Mouse (Mus musculus) limb, embryonic 15.5 days (tissue): ENCODE measurements around the gene Gpr146. TPM values are rescaled to one million over a fixed set of nuclear protein-coding genes. Genes with fewer than 3 reads are reported as not detected.
A peak's percentile ranks its signal among the peaks of the same experiment; 100 is the strongest.

Experiments used
- ATAC-seq: fragments of 200-750 bp; cut with Nextera tagmentation; 2 replicates; pipeline ENCODE4 v1.8.0; 2017; ENCODE audit warnings: low read depth, moderate TSS enrichment; ENCODE audit not compliant: insufficient number of reproducible peaks, low FRiP score, low TSS enrichment
- H3K27ac ChIP-seq: fragments of 300-500 bp; sonication (generic); 2 replicates; pipeline ENCODE4 v1.5.1; 2015; ENCODE audit warnings: moderate library complexity, mild to moderate bottlenecking, inconsistent platforms
- H3K27me3 ChIP-seq: fragments of 300-500 bp; sonication (generic); 2 replicates; pipeline ENCODE4 v1.6.1; 2015; ENCODE audit warnings: inconsistent platforms
- H3K36me3 ChIP-seq: fragments of 300-500 bp; sonication (generic); 2 replicates; pipeline ENCODE4 v1.6.1; 2015; ENCODE audit warnings: inconsistent platforms
- H3K4me1 ChIP-seq: fragments of 300-500 bp; sonication (generic); 2 replicates; pipeline ENCODE4 v1.6.1; 2015; ENCODE audit warnings: inconsistent platforms
- H3K4me2 ChIP-seq: fragments of 300-500 bp; sonication (generic); 2 replicates; pipeline ENCODE4 v1.6.1; 2015; ENCODE audit warnings: mild to moderate bottlenecking, inconsistent platforms
- H3K4me3 ChIP-seq: fragments of 300-500 bp; sonication (generic); 2 replicates; pipeline ENCODE4 v1.5.1; 2015; ENCODE audit warnings: mild to moderate bottlenecking, inconsistent platforms
- H3K9ac ChIP-seq: fragments of 300-500 bp; sonication (generic); 2 replicates; pipeline ENCODE4 v1.6.1; 2015; ENCODE audit warnings: inconsistent platforms
- H3K9me3 ChIP-seq: fragments of 300-500 bp; sonication (generic); 2 replicates; pipeline ENCODE4 v1.6.1; 2016; ENCODE audit warnings: inconsistent platforms
- WGBS: fragments of 180-500 bp; shearing (Covaris S2); methylation state at CpG from one replicate; pipeline ENCODE4 v1.1.7; 2015; 5-methylcytosine and 5-hydroxymethylcytosine counted together
- polyA plus RNA-seq: library from polyadenylated mRNA; unstranded; fragments of >200 nt; fragmentation: Nextera tagmentation; extraction: Ambion mirVana; gene quantifications from 2 replicates; pipeline ENCODE4 v1.2.1, GENCODE M21; 2015

Gpr146 gene
- polyA plus RNA-seq, 1 experiment from 2014 or later, result 2.6 TPM

DNA sequence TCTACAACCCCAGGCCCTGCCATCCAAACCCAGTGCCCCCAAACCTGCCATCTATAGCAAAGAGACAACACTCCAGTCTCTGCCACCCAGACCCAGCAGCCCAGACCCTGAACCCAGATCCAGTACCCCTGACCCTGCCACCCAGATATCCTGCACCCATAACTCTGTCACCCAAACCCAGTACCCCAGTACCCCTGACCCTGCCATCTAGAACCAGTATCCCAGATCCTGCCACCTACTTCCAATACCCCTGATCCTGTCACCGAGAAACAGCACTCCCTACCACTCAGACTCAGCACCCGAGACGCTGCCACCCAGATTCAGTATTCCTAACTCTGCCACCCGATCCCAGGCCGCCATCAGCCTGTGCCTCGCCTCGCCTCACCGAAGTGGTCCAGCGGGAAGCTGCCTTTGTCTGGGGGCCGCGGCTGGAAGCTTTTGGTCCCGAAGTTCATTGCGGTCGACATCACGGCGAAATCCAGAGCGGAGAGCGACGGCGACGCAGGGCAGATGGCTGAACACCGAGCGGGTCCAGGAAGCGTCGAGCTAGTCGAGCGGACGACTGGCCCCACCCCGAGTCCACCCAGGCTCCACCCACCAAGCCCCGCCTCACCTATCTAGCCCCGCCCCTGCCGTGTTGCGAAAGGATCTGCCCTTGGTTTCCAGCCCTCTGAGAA lies 32.7 kb upstream of the Gpr146 start:
- no peaks in the 10 kb centered on the region for H3K27me3 ChIP-seq
- H3K27ac ChIP-seq, result peak overlapping the region; percentile 84
- H3K4me1 ChIP-seq, result peaks cover 23% of the 10 kb centered on the region
- H3K9ac ChIP-seq, result peak overlapping the region; percentile 92
- H3K4me2 ChIP-seq, result peak overlapping the region; percentile 90
- ATAC-seq, result peak; percentile 84
- peaks cover 26% of the 10 kb centered on the region for H3K36me3 ChIP-seq
- H3K4me3 ChIP-seq, result peak overlapping the region; percentile 83
- H3K9me3 ChIP-seq, result no peaks in the 10 kb centered on the region
- WGBS, result under 1% methylated on average over 33 of the region's 33 CpGs

DNA sequence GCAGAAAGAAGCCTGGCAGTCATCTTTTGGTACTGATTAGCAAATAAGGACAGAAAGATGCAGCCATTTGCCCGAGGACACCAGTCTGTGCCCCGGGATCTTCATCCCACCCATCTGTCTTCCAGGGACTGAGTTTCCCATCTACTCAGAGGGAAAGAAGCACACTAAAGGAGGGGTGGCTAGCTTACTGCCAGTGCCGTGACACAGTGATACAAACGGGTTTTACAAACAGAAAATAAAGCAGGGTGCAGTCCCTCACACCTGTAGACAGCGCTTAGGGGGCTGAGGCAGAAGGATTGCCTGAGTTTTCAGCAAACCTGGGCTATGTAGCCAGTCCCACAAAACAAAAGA lies 32.2 kb upstream of the Gpr146 start:
- 9% methylated on average over 5 of the region's 5 CpGs for WGBS
- no peak for ATAC-seq
- Histone ChIP-seq H3K27ac (peak overlapping the region; percentile 74), H3K4me1 (peaks cover 27% of the 10 kb centered on the region), H3K4me2 (peak overlapping the region; percentile 90), H3K27me3 (no peaks in the 10 kb centered on the region), H3K9ac (0 out of 2 replicates have a peak overlapping the region, but pooled peaks have one; percentile 92), H3K4me3 (peak overlapping the region; percentile 83), H3K36me3 (peaks cover 21% of the 10 kb centered on the region), H3K9me3 (no peaks in the 10 kb centered on the region)

DNA sequence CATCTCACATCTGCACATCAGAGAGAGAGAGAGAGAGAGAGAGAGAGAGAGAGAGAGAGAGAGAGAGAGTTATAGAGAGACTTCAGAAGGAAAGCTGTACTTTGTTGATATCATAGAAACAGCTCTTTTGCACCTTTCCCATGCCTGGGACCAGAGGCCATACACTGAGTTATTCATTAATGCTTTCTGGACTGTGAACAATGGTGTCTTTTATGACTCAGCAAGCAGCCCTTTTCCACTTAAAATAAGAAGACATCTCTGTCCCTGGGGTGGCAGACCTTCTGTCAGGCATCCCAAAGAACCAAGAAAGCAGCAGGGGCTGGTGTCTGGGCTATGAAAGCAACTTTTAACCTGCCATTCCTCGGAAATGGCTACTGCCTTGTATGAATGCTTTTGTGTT lies 30.3 kb upstream of the Gpr146 start:
- H3K4me1 ChIP-seq, result peaks cover 43% of the 10 kb centered on the region
- H3K27ac ChIP-seq, result no peak overlapping the region
- H3K9ac ChIP-seq, result no peak overlapping the region
- H3K36me3 ChIP-seq, result peaks cover 5% of the 10 kb centered on the region
- H3K4me3 ChIP-seq, result no peak overlapping the region
- no peaks in the 10 kb centered on the region for H3K27me3 ChIP-seq
- no peak overlapping the region for H3K4me2 ChIP-seq
- ATAC-seq, result no peak
- WGBS, result 52% methylated on average over 1 of the region's 1 CpGs
- H3K9me3 ChIP-seq, result no peaks in the 10 kb centered on the region

DNA sequence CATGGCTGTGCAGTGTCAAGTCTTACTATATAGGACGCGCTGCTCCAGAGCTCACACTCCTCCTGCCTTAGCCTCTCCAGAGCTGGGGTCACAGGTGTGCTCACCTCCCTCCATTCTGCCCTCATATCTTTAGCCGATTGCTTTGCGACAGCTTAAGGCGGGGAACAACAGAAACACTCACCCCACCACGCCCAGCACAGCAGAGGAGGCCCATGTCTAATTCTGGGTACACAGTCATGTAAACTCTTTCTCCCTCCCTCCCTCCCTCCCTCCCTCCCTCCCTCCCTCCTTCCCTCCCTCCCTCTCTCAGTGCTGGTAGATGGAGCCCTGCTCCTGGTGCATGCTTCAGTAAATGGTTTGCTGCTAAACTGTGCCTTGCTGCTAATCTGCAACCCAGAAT lies 27.8 kb upstream of the Gpr146 start:
- Histone ChIP-seq H3K36me3 (no peaks in the 10 kb centered on the region), H3K9ac (no peak overlapping the region), H3K9me3 (no peaks in the 10 kb centered on the region), H3K4me1 (peaks cover 43% of the 10 kb centered on the region), H3K4me2 (no peak overlapping the region), H3K4me3 (no peak overlapping the region), H3K27me3 (no peaks in the 10 kb centered on the region), H3K27ac (peak overlapping the region; percentile 4; the same call in 1 of the 2 replicates)
- 72% methylated on average over 6 of the region's 6 CpGs for WGBS
- no peak for ATAC-seq

DNA sequence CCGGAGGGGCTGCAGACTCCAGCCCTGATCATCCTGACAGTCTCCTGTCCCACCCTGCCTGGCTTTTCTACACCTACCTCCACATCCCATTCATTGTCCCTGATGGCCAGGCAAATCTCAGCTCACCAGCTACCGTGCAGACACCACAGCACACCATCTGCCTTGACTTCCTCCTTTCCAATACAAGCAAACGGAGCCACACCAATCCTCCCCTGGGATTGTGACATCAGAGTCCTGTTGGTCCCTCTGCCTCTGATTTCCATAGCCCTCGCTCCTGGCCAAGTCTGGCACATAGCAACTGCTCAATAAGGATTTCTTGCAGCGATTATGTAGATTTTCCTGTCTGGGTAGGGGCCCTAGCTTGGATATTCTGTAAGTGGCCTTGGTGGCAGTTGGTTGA lies 26.4 kb upstream of the Gpr146 start, which contains the start of gene Cox19:
TSS of gene Cox19 (minus strand) at position 285 of the 400 bp plus-strand sequence.
- Histone ChIP-seq H3K4me2 (peak within 1 kb of the TSS; percentile 31), H3K27ac (peak within 1 kb of the TSS; percentile 84), H3K27me3 (no peaks in the 10 kb centered on the region), H3K4me1 (peaks cover 41% of the 10 kb centered on the region), H3K4me3 (no peak within 1 kb of the TSS), H3K9ac (peak within 1 kb of the TSS; percentile 20; the same call in 1 of the 2 replicates), H3K36me3 (no peaks in the 10 kb centered on the region), H3K9me3 (no peaks in the 10 kb centered on the region)
- no peak for ATAC-seq
- WGBS, result 36% methylated on average over 5 of the region's 5 CpGs

DNA sequence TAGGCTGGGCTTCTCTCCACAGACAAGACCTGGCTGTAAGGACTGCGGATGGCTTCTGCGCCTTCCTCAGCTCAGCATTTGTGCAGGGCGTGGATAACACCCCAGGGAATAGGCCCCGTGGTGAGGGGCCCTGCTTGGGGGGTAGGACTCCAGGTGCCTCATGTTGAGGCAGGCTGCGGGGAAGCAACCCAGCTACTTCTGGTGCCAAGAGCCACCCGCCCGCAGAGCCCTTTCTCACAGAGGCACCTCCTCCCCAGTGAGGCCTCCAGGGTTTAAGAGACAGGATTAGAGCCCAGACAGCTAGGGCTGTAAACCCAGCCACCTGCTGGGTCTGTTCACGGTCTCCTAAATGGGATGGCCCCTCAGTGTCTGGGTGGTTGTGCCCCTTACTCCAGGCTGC lies 25.9 kb upstream of the Gpr146 start:
- ATAC-seq, result peak; percentile 42
- Histone ChIP-seq H3K27me3 (no peaks in the 10 kb centered on the region), H3K9ac (0 out of 2 replicates have a peak overlapping the region, but pooled peaks have one; percentile 2), H3K4me1 (peaks cover 41% of the 10 kb centered on the region), H3K4me2 (peak overlapping the region; percentile 31), H3K36me3 (no peaks in the 10 kb centered on the region), H3K4me3 (no peak overlapping the region), H3K27ac (peak overlapping the region; percentile 84), H3K9me3 (no peaks in the 10 kb centered on the region)
- WGBS, result 16% methylated on average over 8 of the region's 8 CpGs

DNA sequence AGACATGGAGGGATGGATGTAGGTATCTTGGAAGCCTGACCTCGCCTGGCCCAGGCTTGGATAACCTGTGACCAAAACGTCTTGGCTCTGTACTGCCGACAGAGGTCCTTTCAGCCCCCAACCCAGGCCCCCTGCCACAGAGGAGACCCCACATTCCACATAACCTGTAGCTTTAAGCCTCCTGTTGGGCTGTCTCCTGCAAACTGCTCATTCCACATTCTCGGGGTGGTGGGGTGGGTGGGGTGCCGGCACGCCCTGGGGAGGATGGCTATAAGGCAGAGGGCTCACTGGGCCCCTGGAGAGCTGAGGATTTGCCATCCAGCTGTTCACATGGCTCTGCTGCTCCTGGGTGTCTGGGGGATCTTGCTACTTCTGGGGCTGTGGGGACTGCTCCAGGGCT lies 25.2 kb upstream of the Gpr146 start, which contains the start of gene Cyp2w1:
TSS of gene Cyp2w1 (plus strand) at position 301 of the 400 bp plus-strand sequence.
- Histone ChIP-seq H3K4me2 (peak within 1 kb of the TSS; percentile 31), H3K9me3 (no peaks in the 10 kb centered on the region), H3K4me3 (peak within 1 kb of the TSS; percentile 29), H3K27me3 (no peaks in the 10 kb centered on the region), H3K27ac (peak within 1 kb of the TSS; percentile 84), H3K36me3 (no peaks in the 10 kb centered on the region), H3K4me1 (peaks cover 43% of the 10 kb centered on the region), H3K9ac (peak within 1 kb of the TSS; percentile 20; the same call in 1 of the 2 replicates)
- no peak for ATAC-seq
- 48% methylated on average over 6 of the region's 6 CpGs for WGBS

DNA sequence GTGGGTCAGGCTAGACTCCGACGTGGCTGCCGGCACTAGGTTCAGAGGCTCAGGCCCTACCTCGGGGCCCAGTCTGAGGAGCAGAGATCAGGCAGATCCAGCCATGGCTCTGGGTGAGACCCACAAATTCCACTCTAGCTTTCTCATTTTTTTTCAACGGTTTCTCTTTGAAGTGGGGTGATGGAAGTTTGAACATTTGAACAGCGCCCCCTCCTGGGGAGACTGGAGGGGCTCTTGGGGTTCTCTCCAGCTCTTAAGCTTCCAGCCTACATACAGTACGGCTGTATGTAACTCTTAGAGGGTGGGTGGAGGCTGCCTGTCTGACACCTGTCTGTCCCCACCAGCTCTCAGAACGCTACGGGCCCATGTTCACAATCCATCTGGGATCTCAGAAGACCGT lies 24.0 kb upstream of the Gpr146 start:
- Histone ChIP-seq H3K36me3 (0 out of 2 replicates have a peak, but pooled peaks cover under 1% of the 10 kb centered on the region), H3K27ac (peak overlapping the region; percentile 60), H3K9me3 (no peaks in the 10 kb centered on the region), H3K4me3 (peak overlapping the region; percentile 29), H3K4me2 (peak overlapping the region; percentile 12; the same call in 1 of the 2 replicates), H3K9ac (no peak overlapping the region), H3K27me3 (no peaks in the 10 kb centered on the region), H3K4me1 (peaks cover 43% of the 10 kb centered on the region)
- 0 out of 2 replicates have a peak, but pooled peaks have one; percentile 25 for ATAC-seq
- 57% methylated on average over 10 of the region's 10 CpGs for WGBS

DNA sequence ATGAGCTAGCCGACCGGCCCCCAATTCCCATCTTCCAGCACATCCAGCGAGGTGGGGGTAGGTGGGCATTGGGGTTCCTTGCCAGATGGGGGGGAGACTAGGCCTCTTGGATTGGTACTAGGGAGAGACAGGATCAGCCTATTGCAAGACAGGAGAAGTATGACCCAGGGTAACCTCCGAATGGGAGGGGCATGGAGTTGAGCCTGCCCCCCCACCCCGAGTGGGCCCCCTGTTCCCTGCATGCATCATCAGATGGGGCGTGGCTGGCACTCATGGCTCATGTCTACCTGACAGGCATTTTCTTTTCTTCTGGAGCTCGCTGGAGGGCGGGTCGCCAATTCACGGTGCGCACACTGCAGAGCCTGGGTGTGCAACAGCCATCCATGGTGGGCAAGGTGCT lies 23.6 kb upstream of the Gpr146 start:
- peak overlapping the region; percentile 29 for H3K4me3 ChIP-seq
- H3K9ac ChIP-seq, result no peak overlapping the region
- WGBS, result 81% methylated on average over 11 of the region's 11 CpGs
- H3K36me3 ChIP-seq, result 0 out of 2 replicates have a peak, but pooled peaks cover 4% of the 10 kb centered on the region
- H3K4me2 ChIP-seq, result peak overlapping the region; percentile 22; the same call in 1 of the 2 replicates
- no peak for ATAC-seq
- peak overlapping the region; percentile 60 for H3K27ac ChIP-seq
- H3K27me3 ChIP-seq, result no peaks in the 10 kb centered on the region
- H3K4me1 ChIP-seq, result peaks cover 43% of the 10 kb centered on the region
- no peaks in the 10 kb centered on the region for H3K9me3 ChIP-seq

DNA sequence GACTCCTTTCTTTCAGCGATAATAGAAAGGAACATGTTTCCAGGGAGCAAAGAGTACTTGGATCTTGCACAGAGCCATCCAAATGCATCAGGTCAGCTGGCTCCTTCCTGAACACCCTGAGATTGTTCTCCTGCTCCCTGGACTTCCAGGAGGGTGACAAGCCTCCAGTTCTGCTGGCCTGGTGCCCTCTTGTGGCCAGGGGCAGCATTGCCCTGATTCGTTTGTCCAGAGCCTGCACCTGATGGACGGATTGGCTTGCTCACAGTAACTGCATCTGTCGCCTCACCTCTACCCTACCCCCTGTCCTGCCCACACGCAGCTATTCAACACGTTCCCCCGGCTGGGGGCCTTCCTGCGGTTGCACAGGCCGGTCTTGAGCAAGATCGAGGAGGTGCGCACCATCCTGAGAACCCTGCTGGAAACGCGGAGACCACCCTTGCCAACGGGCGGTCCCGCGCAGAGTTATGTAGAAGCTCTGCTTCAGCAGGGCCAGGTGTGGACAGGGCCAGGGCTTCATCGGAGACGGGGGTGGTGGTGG lies 22.2 kb upstream of the Gpr146 start:
- no peaks in the 10 kb centered on the region for H3K27me3 ChIP-seq
- no peak overlapping the region for H3K9ac ChIP-seq
- peaks cover 40% of the 10 kb centered on the region for H3K4me1 ChIP-seq
- H3K27ac ChIP-seq, result no peak overlapping the region
- 37% methylated on average over 19 of the region's 19 CpGs for WGBS
- H3K36me3 ChIP-seq, result peaks cover 7% of the 10 kb centered on the region; the same call in 1 of the 2 replicates
- no peak overlapping the region for H3K4me3 ChIP-seq
- ATAC-seq, result no peak
- no peak overlapping the region for H3K4me2 ChIP-seq
- H3K9me3 ChIP-seq, result no peaks in the 10 kb centered on the region

DNA sequence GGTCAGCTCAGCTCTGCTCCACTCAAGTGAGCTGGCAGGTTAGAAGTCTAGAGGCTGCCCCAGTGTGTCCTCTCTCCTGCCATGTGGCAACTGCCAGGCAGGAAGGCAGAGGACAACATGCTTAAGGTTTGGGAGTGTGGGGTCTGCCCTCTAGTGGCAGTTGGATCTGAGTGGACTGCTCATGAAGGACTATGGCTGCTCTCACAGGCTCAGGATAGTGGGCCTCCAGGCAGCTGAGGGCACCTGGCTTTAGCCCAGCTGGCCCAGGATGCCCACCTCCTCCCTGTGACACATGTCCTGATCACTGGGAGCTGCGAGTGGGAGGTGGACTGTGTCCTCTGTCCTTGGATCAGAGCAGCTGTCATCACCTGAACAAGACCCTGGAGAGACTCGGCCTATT lies 18.8 kb upstream of the Gpr146 start:
- H3K4me1 ChIP-seq, result peaks cover 22% of the 10 kb centered on the region
- no peaks in the 10 kb centered on the region for H3K9me3 ChIP-seq
- no peak overlapping the region for H3K4me2 ChIP-seq
- H3K36me3 ChIP-seq, result peaks cover 19% of the 10 kb centered on the region
- no peak overlapping the region for H3K9ac ChIP-seq
- 71% methylated on average over 2 of the region's 2 CpGs for WGBS
- no peak for ATAC-seq
- H3K27ac ChIP-seq, result no peak overlapping the region
- H3K4me3 ChIP-seq, result no peak overlapping the region
- no peaks in the 10 kb centered on the region for H3K27me3 ChIP-seq

DNA sequence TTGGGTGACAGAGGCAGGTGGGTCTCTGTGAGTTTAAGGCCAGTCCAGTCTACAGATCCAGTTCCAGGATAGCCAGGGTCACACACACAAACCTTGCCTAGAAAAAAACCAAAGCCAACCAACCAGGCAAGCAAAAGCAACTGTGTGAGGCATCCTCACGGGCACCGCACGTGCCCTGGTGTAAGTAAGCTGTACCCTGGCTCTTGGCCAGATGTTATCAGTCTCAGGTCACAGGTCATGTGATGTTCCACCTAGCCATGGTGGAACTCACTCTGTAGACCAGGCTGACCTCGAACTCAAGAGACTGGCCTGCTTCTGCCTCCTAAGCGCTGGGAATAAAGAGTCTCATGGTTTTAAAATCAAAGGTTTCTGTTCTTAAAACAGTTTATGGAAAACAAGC lies 18.3 kb upstream of the Gpr146 start:
- peaks cover 18% of the 10 kb centered on the region for H3K4me1 ChIP-seq
- peaks cover 20% of the 10 kb centered on the region for H3K36me3 ChIP-seq
- no peak for ATAC-seq
- no peak overlapping the region for H3K4me2 ChIP-seq
- H3K9me3 ChIP-seq, result no peaks in the 10 kb centered on the region
- no peak overlapping the region for H3K9ac ChIP-seq
- no peak overlapping the region for H3K27ac ChIP-seq
- H3K4me3 ChIP-seq, result no peak overlapping the region
- WGBS, result 87% methylated on average over 5 of the region's 5 CpGs
- H3K27me3 ChIP-seq, result no peaks in the 10 kb centered on the region
